Mouse (Mus musculus): ENCODE data around the gene Col4a4.

Col4a4 gene

GRCm38 (mm10) chr1:82474461-82474961 lies 112.1 kb downstream of the Col4a4 start:
- peak; percentile 38 to 44 for DNase-seq

GRCm38 (mm10) chr1:82473467-82473866 lies 113.2 kb downstream of the Col4a4 start:
- DNase-seq: no peak

- no peak for DNase-seq
Observed at GRCm38 (mm10) chr1:82470516-82471225, 116.0 kb downstream of the Col4a4 start.

GRCm38 (mm10) chr1:82468872-82469271 lies 117.8 kb downstream of the Col4a4 start:
- no peak for DNase-seq

- DNase-seq: no peak
Observed at GRCm38 (mm10) chr1:82465321-82465853, 121.3 kb downstream of the Col4a4 start.

- DNase-seq: no peak
Observed at GRCm38 (mm10) chr1:82461041-82461440, 125.6 kb downstream of the Col4a4 start.

- DNase-seq: no peak
Observed at GRCm38 (mm10) chr1:82459926-82460325, 126.7 kb downstream of the Col4a4 start.

- DNase-seq: no peak
Observed at GRCm38 (mm10) chr1:82459350-82459749, 127.3 kb downstream of the Col4a4 start.

GRCm38 (mm10) chr1:82454031-82454430 lies 132.6 kb downstream of the Col4a4 start:
- no peak for DNase-seq

- no peak for DNase-seq
Observed at GRCm38 (mm10) chr1:82451927-82452651, 134.6 kb downstream of the Col4a4 start.

GRCm38 (mm10) chr1:82449851-82450250 lies 136.8 kb downstream of the Col4a4 start:
- DNase-seq: no peak

- DNase-seq: peak; percentile 43 to 55
Observed at GRCm38 (mm10) chr1:82446049-82446448, 140.6 kb downstream of the Col4a4 start.

- no peak for DNase-seq
Observed at GRCm38 (mm10) chr1:82443517-82443916, 143.1 kb downstream of the Col4a4 start.

- no peak for DNase-seq
Observed at GRCm38 (mm10) chr1:82440123-82440522, 146.5 kb downstream of the Col4a4 start.

GRCm38 (mm10) chr1:82437273-82437672 lies 149.4 kb downstream of the Col4a4 start:
- no peak for DNase-seq

- DNase-seq: no peak
Observed at GRCm38 (mm10) chr1:82433649-82434005, 153.0 kb downstream of the Col4a4 start.

- peak; percentile 75 to 89 for DNase-seq
Observed at GRCm38 (mm10) chr1:82432919-82433648, 153.6 kb downstream of the Col4a4 start.

- peak; percentile 72 to 83 for DNase-seq
Observed at GRCm38 (mm10) chr1:82429061-82429460, 157.6 kb downstream of the Col4a4 start.

GRCm38 (mm10) chr1:82427729-82428128 lies 158.9 kb downstream of the Col4a4 start:
- DNase-seq: no peak

GRCm38 (mm10) chr1:82415641-82416040 lies 171.0 kb downstream of the Col4a4 start:
- no peak for DNase-seq

- DNase-seq: no peak
Observed at GRCm38 (mm10) chr1:82414434-82415045, 172.1 kb downstream of the Col4a4 start.

GRCm38 (mm10) chr1:82412085-82412484 lies 174.6 kb downstream of the Col4a4 start:
- no peak for DNase-seq

GRCm38 (mm10) chr1:82411521-82411920 lies 175.1 kb downstream of the Col4a4 start:
- DNase-seq: no peak
